Mouse (Mus musculus) intestine, postnatal 0 days (tissue): ENCODE data around the gene Arel1. TPM values are rescaled to one million over a fixed set of nuclear protein-coding genes. Genes with fewer than 3 reads are reported as not detected.

Source experiments
- ATAC-seq: fragments of 200-750 bp; cut with Nextera tagmentation; 2 replicates; pipeline ENCODE4 v1.8.0; 2017; ENCODE audit warnings: mild to moderate bottlenecking, moderate TSS enrichment, moderate library complexity
- H3K27ac ChIP-seq: fragments of 300-500 bp; sonication (generic); 2 replicates; pipeline ENCODE4 v1.5.1; 2014; ENCODE audit warnings: mild to moderate bottlenecking, low read depth, low read length, moderate library complexity
- H3K27me3 ChIP-seq: fragments of 300-500 bp; sonication (generic); replicated peaks from 2 replicates; pipeline ENCODE4 v1.6.1; 2014; ENCODE audit warnings: low read length, mixed read lengths; ENCODE audit not compliant: control insufficient read depth, insufficient read depth
- H3K36me3 ChIP-seq: fragments of 300-500 bp; sonication (generic); 2 replicates; pipeline ENCODE4 v1.6.1; 2014; ENCODE audit warnings: mild to moderate bottlenecking, moderate library complexity; ENCODE audit not compliant: control insufficient read depth, insufficient read depth
- H3K4me1 ChIP-seq: fragments of 300-500 bp; sonication (generic); replicated peaks from 2 replicates; pipeline ENCODE4 v1.6.1; 2014; ENCODE audit warnings: antibody characterized with exemption, low read length, mixed read lengths; ENCODE audit not compliant: control insufficient read depth, insufficient read depth
- H3K4me2 ChIP-seq: fragments of 300-500 bp; sonication (generic); replicated peaks from 2 replicates; pipeline ENCODE4 v1.6.1; 2014; ENCODE audit warnings: low read depth, mild to moderate bottlenecking, moderate library complexity
- H3K4me3 ChIP-seq: fragments of 300-500 bp; sonication (generic); 2 replicates; pipeline ENCODE4 v1.5.1; 2014; ENCODE audit warnings: low read depth, low read length
- H3K9ac ChIP-seq: fragments of 300-500 bp; sonication (generic); 2 replicates; pipeline ENCODE4 v1.6.1; 2014; ENCODE audit warnings: mild to moderate bottlenecking, low read depth, low read length
- H3K9me3 ChIP-seq: fragments of 300-500 bp; sonication (generic); 2 replicates; pipeline ENCODE4 v1.6.1; 2016; ENCODE audit warnings: mixed run types; ENCODE audit not compliant: control insufficient read depth
- CTCF ChIP-seq: sonication (generic); IDR thresholded peaks from 2 replicates; pipeline ENCODE4 v1.5.1; 2016; ENCODE audit warnings: low read depth, mild to moderate bottlenecking, control low read depth, antibody characterized with exemption, moderate library complexity
- WGBS: fragments of 180-500 bp; shearing (Covaris S2); extraction: QIAGEN DNeasy Blood & Tissue Kit; methylation state at CpG from one replicate; pipeline ENCODE4 v1.1.7; 2014; 5-methylcytosine and 5-hydroxymethylcytosine counted together
- polyA plus RNA-seq: library from polyadenylated mRNA; unstranded; fragments of >200 nt; fragmentation: Nextera tagmentation; extraction: Ambion mirVana; gene quantifications from 2 replicates; pipeline ENCODE4 v1.2.1, GENCODE M21; 2015

The Arel1 gene
- polyA plus RNA-seq, 1 experiment from 2014 or later, result 5.1 TPM

GRCm38 (mm10) chr12:84926542-84926941, 44.2 kb downstream of the Arel1 start:
- peaks cover 61% of the 10 kb centered on the region for H3K36me3 ChIP-seq
- WGBS, result 91% methylated on average over 6 of the region's 6 CpGs
- no peak for TF ChIP-seq CTCF
- H3K27ac ChIP-seq, result no peak overlapping the region
- H3K4me3 ChIP-seq, result no peak overlapping the region
- no peak overlapping the region for H3K9ac ChIP-seq
- H3K9me3 ChIP-seq, result no peaks in the 10 kb centered on the region
- no peaks in the 10 kb centered on the region for H3K4me1 ChIP-seq
- no peak for ATAC-seq
- H3K27me3 ChIP-seq, result no peaks in the 10 kb centered on the region
- no peak overlapping the region for H3K4me2 ChIP-seq

GRCm38 (mm10) chr12:84924324-84924723, 46.4 kb downstream of the Arel1 start:
- ATAC-seq, result no peak
- no peak overlapping the region for H3K4me2 ChIP-seq
- H3K9me3 ChIP-seq, result no peaks in the 10 kb centered on the region
- no peaks in the 10 kb centered on the region for H3K27me3 ChIP-seq
- WGBS, result 89% methylated on average over 5 of the region's 5 CpGs
- no peaks in the 10 kb centered on the region for H3K4me1 ChIP-seq
- H3K4me3 ChIP-seq, result no peak overlapping the region
- H3K27ac ChIP-seq, result no peak overlapping the region
- H3K36me3 ChIP-seq, result peaks cover 59% of the 10 kb centered on the region
- no peak overlapping the region for H3K9ac ChIP-seq
- TF ChIP-seq CTCF, result no peak

GRCm38 (mm10) chr12:84921881-84922419, 48.8 kb downstream of the Arel1 start:
- H3K27ac ChIP-seq, result no peak overlapping the region
- H3K36me3 ChIP-seq, result peaks cover 57% of the 10 kb centered on the region

GRCm38 (mm10) chr12:84918809-84919208, 51.9 kb downstream of the Arel1 start:
- no peak overlapping the region for H3K27ac ChIP-seq
- no peak overlapping the region for H3K9ac ChIP-seq
- no peaks in the 10 kb centered on the region for H3K27me3 ChIP-seq
- peaks cover 33% of the 10 kb centered on the region for H3K36me3 ChIP-seq
- no peak overlapping the region for H3K4me3 ChIP-seq
- no peak overlapping the region for H3K4me2 ChIP-seq
- no peak for ATAC-seq
- H3K9me3 ChIP-seq, result no peaks in the 10 kb centered on the region
- 88% methylated on average over 6 of the region's 6 CpGs for WGBS
- TF ChIP-seq CTCF, result no peak
- H3K4me1 ChIP-seq, result no peaks in the 10 kb centered on the region

More at GRCm38 (mm10) chr12:84921881-84922419, 48.8 kb downstream of the Arel1 start:
- H3K4me1 ChIP-seq, result no peaks in the 10 kb centered on the region
- H3K4me3 ChIP-seq, result no peak overlapping the region
- no peaks in the 10 kb centered on the region for H3K27me3 ChIP-seq
- ATAC-seq, result no peak
- no peaks in the 10 kb centered on the region for H3K9me3 ChIP-seq
- no peak overlapping the region for H3K9ac ChIP-seq
- no peak overlapping the region for H3K4me2 ChIP-seq
- no peak for TF ChIP-seq CTCF
- WGBS, result 60% methylated on average over 8 of the region's 8 CpGs

- TF ChIP-seq CTCF, result no peak
- Histone ChIP-seq H3K9me3 (no peaks in the 10 kb centered on the region), H3K27ac (no peak overlapping the region), H3K27me3 (no peaks in the 10 kb centered on the region), H3K4me1 (no peaks in the 10 kb centered on the region), H3K9ac (no peak overlapping the region), H3K36me3 (peaks cover 28% of the 10 kb centered on the region), H3K4me2 (no peak overlapping the region), H3K4me3 (no peak overlapping the region)
- WGBS, result 66% methylated on average over 3 of the region's 3 CpGs
- ATAC-seq, result no peak
Measured at GRCm38 (mm10) chr12:84917799-84918198, 52.9 kb downstream of the Arel1 start.

GRCm38 (mm10) chr12:84914959-84915358, 55.7 kb downstream of the Arel1 start:
- Histone ChIP-seq H3K4me3 (no peak overlapping the region), H3K4me2 (no peak overlapping the region), H3K9ac (no peak overlapping the region), H3K27me3 (no peaks in the 10 kb centered on the region), H3K36me3 (peaks cover 15% of the 10 kb centered on the region), H3K4me1 (no peaks in the 10 kb centered on the region), H3K9me3 (no peaks in the 10 kb centered on the region), H3K27ac (no peak overlapping the region)
- no peak for ATAC-seq
- TF ChIP-seq CTCF, result no peak
- whole genome bisulfite sequencing, result 92% methylated on average over 5 of the region's 5 CpGs
